Mouse (Mus musculus) large intestine, adult 2 months (tissue): ENCODE data around the gene Atp1a4. TPM values are rescaled to one million over a fixed set of nuclear protein-coding genes. Genes with fewer than 3 reads are reported as not detected.

ENCODE experiments used
- DNase-seq: peaks from one replicate; pipeline ENCODE4 v3.0.0-alpha.2; 2012; ENCODE audit warnings: low read depth, low spot score
- WGBS: fragments of 180-500 bp; shearing (Covaris S2); methylation state at CpG from one replicate; pipeline ENCODE4 v1.1.7; 2018; 5-methylcytosine and 5-hydroxymethylcytosine counted together
- polyA plus RNA-seq: library from polyadenylated mRNA; depleted of rRNA; stranded (reverse); fragments of >200 nt; gene quantifications from 2 replicates; pipeline ENCODE4 v1.2.3, GENCODE M21; 2012

The Atp1a4 gene
- polyA plus RNA-seq, 1 experiment = 0.05 TPM

- WGBS = 79% methylated on average over 11 of the region's 11 CpGs
- DNase-seq = no peak
Measured at GRCm38 (mm10) chr1:172221297-172222063, 36.7 kb downstream of the Atp1a4 start.

DNA sequence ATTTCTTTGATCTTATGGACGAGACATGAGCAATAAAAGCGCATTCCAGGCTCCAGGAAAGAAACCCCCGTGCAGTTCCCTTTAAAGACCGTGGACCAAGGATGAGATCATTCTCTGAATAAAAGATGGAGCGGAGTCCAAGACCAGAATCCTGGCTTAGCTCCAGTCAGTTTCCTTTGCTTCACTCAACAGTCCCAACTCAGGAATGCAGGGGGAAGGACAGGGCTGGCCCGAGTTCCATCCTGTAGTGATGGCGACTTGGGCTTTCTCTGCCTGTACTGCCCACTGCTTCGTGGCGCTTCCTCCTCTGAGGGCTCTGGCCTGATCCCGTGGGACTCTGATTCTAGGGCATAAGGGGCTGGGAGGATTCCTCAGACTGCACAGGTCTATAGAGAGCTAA lies 37.8 kb downstream of the Atp1a4 start:
- DNase-seq = no peak
- 33% methylated on average over 10 of the region's 10 CpGs for WGBS

DNA sequence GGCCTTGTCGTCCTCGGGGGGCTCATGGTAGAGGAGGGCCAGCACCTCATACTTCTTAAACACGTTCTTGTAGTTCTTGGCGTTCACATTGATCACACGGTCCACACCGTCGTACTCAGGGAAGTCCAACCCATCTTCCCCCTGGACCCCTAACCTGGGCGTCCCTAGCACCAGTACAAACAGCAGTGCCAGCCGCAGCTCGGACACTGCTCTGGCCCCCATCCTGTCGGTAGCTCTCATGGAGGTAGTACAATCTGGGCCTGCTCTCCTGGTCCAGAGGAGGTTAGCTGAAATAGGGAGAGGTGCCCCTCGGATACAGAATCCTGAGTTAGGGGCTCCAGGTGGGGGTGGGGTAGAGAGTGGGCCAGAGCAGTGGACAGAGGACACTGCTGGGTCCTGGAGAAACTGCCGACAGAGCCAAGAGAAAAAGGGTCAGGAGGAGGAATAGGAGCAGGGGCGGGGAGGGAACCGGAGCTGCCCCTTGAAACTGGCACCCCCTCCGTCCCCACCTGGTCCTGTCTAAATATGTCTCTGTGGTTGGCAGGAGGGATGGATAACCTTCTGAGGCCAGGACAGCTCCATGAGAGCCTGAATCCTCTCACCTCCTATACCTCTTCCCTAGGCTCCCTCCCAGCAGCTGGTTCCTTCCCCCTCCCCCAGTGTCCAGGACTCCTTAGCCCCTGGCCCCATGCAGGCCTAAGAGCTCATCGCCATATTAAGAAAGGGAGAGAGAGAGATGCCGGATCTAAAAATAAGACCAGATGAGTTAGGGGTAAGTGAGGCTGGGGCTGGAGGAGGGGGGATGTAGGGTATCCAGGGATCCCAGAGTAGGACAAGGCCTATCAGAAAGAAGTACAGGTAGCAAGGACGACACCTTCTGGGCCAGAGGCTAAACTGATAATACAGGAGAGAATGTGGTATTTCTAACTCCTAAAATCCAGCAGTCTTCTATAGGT lies 38.5 kb downstream of the Atp1a4 start, which contains the start of gene Casq1:
TSS of gene Casq1 (minus strand) at position 418 of the 956 bp plus-strand sequence.
- WGBS = 86% methylated on average over 19 of the region's 19 CpGs

GRCm38 (mm10) chr1:172218164-172218910 lies 39.9 kb downstream of the Atp1a4 start:
- 78% methylated on average over 15 of the region's 15 CpGs for WGBS
- no peak for DNase-seq

More for the DNA sequence above, 38.5 kb downstream of the Atp1a4 start, which contains the start of gene Casq1:
- no peak for DNase-seq

GRCm38 (mm10) chr1:172217148-172217547 lies 41.1 kb downstream of the Atp1a4 start:
- 0% methylated on average over 5 of the region's 5 CpGs for WGBS
- DNase-seq = peak; percentile 71

DNA sequence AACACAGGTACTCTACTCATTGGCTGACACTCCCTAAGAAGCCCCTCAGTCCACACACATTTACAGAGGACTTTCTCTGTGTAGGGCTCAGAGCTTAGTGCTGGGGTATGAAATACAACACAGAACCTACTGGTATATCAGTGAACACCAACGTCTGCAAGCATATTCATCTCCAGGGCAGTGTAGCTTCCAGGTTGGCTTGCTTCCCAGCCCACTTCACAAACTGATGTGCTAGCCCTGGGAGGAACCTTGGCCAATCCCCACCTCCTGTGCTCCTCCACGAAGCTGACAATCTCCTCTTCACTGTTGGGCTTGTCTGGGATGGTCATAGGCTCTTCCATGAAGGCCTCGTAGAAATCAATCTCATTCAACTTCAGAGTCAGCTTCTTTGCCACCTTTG lies 43.5 kb downstream of the Atp1a4 start:
- 20% methylated on average over 3 of the region's 3 CpGs for WGBS

GRCm38 (mm10) chr1:172213771-172214170 lies 44.4 kb downstream of the Atp1a4 start:
- DNase-seq = no peak
- WGBS = 71% methylated on average over 4 of the region's 4 CpGs

More for the DNA sequence above, 43.5 kb downstream of the Atp1a4 start:
- DNase-seq = no peak

DNA sequence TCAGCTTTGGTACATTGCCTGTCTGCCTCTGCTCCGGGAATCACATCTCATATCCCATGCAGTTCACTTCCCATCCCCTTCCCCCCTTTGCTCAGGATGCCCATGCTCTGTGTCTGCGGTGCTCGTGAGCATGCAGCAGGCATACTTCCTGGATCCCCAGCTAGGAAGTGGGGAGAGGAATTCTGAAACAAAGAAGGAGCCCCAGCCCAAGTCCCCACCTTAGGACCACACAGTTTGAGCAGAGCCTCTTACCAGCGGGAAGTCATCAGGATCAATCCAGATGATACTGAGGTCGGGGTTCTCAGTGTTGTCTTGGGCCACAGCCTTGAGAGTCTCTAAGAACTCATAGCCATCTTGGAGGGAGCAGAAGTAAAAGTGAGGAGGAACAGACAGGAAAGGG lies 45.4 kb downstream of the Atp1a4 start:
- WGBS = 62% methylated on average over 5 of the region's 5 CpGs

GRCm38 (mm10) chr1:172207111-172207584 lies 51.1 kb downstream of the Atp1a4 start:
- 22% methylated on average over 7 of the region's 7 CpGs for WGBS
- no peak for DNase-seq

More for the DNA sequence above, 45.4 kb downstream of the Atp1a4 start:
- no peak for DNase-seq

GRCm38 (mm10) chr1:172206141-172206917 lies 51.9 kb downstream of the Atp1a4 start, which contains the start of gene Pea15a:
Gene Pea15a, minus strand, starts transcription at chr1:172206804.
- DNase-seq = peak; percentile 21
- under 1% methylated on average over 38 of the region's 40 CpGs for WGBS

GRCm38 (mm10) chr1:172205741-172206087 lies 52.5 kb downstream of the Atp1a4 start:
- 11% methylated on average over 3 of the region's 3 CpGs for WGBS

DNA sequence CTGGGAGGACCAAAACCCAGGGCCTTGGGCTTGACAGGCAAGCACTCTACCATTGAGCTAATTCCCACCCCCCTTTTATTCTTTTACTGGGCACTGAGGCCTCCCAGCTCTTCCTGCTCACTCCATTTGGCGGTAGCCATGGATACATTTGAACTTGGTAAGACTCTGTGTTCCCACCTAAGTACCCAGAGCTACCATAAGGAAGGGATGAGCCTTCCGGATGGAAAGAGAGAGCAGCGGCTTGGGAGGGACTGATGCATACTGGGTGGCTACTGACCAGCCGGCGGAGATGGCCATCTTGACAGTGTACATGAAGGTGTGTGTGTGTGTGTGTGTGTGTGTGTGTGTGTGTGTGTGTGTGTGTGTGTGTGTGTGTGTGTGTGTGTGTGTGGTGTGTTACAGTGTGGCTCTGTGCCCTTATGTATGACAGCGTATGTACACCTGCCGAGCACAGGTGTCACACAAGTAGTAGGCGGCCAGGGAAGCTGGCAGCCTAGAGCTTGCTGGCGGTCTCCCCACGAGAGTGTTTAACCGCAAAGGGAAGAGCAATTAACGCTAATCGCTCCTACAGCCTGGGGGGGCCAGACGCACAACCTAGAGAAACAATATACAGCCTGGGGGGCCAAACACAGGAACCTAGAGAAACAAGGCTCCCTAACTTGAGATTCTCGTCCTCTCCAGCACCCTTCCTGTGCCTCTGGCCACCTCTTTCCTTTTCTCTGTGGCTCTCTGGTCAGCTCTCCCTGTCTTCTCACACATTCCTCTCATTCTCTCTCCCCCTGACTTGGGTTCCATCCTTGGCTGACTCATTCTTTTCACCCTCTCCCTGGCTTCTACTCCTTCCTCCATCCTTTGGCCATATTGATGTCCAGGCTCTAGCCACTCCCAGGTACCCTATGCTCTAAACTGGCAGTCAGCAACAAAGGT lies 53.1 kb downstream of the Atp1a4 start:
- DNase-seq = no peak
- WGBS = 66% methylated on average over 15 of the region's 15 CpGs

More at GRCm38 (mm10) chr1:172205741-172206087, 52.5 kb downstream of the Atp1a4 start:
- no peak for DNase-seq

GRCm38 (mm10) chr1:172204033-172204813 lies 54.0 kb downstream of the Atp1a4 start:
- 41% methylated on average over 9 of the region's 9 CpGs for WGBS
- no peak for DNase-seq

GRCm38 (mm10) chr1:172203566-172203965 lies 54.6 kb downstream of the Atp1a4 start:
- WGBS = 46% methylated on average over 4 of the region's 4 CpGs

DNA sequence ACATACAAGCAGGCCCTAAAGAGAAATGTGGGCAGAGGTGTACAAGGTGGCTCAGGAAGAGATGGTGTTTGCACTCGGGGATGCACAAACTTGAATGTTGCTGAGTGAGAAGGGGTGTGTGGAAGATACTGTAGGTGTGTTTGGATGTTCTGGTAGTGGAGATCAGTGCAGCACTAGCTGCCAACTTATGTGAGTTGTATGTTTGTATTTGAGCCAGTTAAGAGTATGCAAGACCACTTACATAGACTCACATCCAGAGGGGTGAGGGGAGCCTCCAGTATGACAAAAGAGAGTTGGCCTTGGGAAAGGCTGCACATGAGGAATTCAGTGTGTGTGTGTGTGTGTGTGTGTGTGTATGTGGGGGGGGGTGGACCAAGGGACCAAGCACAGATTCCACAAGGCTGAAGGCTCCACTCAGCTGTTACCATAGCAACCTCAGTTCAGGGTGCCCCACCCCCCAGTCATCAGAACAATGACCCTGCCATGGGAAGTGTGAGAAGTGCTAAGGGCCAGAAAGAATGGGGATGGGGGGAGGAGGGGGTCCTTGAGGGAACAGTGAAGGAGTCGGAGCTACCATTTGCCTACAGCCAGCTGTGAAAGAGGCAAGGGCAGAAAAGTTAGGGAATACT lies 55.2 kb downstream of the Atp1a4 start:
- 56% methylated on average over 2 of the region's 2 CpGs for WGBS
- DNase-seq = no peak

More at GRCm38 (mm10) chr1:172203566-172203965, 54.6 kb downstream of the Atp1a4 start:
- DNase-seq = no peak
